Mouse (Mus musculus) CH12.LX (cell line): ENCODE results near the gene Arf4. TPM values are rescaled to one million over a fixed set of nuclear protein-coding genes. Genes with fewer than 3 reads are reported as not detected.

Experiments used
- DNase-seq: peaks from one replicate; pipeline ENCODE4 v3.0.0-alpha.2; 2013; ENCODE audit errors: extremely low read depth
- H3K27ac ChIP-seq: 2 replicates; pipeline ENCODE4 v1.5.1; 2012; ENCODE audit warnings: low read depth, mild to moderate bottlenecking, control low read depth, moderate library complexity; ENCODE audit not compliant: insufficient read depth
- H3K27me3 ChIP-seq: replicated peaks from 2 replicates; pipeline ENCODE3; 2012; ENCODE audit warnings: inconsistent platforms
- H3K36me3 ChIP-seq, 2 experiments: replicated peaks in 1 of 2; 2 replicates each; pipeline versions ENCODE3 to v1.6.1; 2012; ENCODE audit warnings: inconsistent platforms in 1 of 2, low read length in 1 of 2, mild to moderate bottlenecking in 1 of 2, mixed read lengths in 1 of 2, moderate library complexity in 1 of 2; ENCODE audit not compliant: control insufficient read depth in 1 of 2, insufficient read depth in 1 of 2
- H3K4me1 ChIP-seq, 2 experiments: 2 replicates each; pipeline ENCODE4 v1.6.1; 2012; ENCODE audit warnings: inconsistent platforms in 1 of 2, moderate library complexity in 1 of 2; ENCODE audit not compliant: insufficient read depth in 2 of 2, control insufficient read depth in 1 of 2
- H3K4me2 ChIP-seq: 2 replicates; pipeline ENCODE4 v1.6.1; 2012; ENCODE audit warnings: low read depth, mild to moderate bottlenecking, control low read depth; ENCODE audit not compliant: poor library complexity, insufficient read depth, severe bottlenecking
- H3K4me3 ChIP-seq, 3 experiments: fragments of 150-350 bp in 1 of 3; sonication (generic) in 1 of 3; replicated peaks in 1 of 3; 2 replicates each; pipeline versions ENCODE3 to v1.5.1; 2011 to 2012; ENCODE audit warnings: low read depth in 2 of 3, low read length in 2 of 3, mild to moderate bottlenecking in 2 of 3, moderate library complexity in 2 of 3, control low read depth in 1 of 3, improper control_type of control experiment in 1 of 3, inconsistent platforms in 1 of 3, mixed read lengths in 1 of 3; ENCODE audit not compliant: poor library complexity in 1 of 3
- H3K79me2 ChIP-seq: replicated peaks from 2 replicates; pipeline ENCODE4 v1.6.1; 2012; ENCODE audit warnings: mild to moderate bottlenecking, moderate library complexity; ENCODE audit not compliant: control insufficient read depth, poor library complexity, insufficient read depth, severe bottlenecking; ENCODE audit errors: extremely low read depth
- H3K9ac ChIP-seq: 2 replicates; pipeline ENCODE4 v1.6.1; 2012; ENCODE audit warnings: low read depth, mild to moderate bottlenecking, control low read depth, moderate library complexity; ENCODE audit not compliant: insufficient read depth
- H3K9me3 ChIP-seq: replicated peaks from 2 replicates; pipeline ENCODE3; 2012; ENCODE audit warnings: low read length, inconsistent platforms, mixed read lengths
- CHD1 ChIP-seq: IDR thresholded peaks from 2 replicates; pipeline ENCODE4 v1.6.1; 2012; ENCODE audit warnings: low read depth, low read length, improper control_type of control experiment, inconsistent platforms
- CHD2 ChIP-seq: IDR thresholded peaks from 2 replicates; pipeline ENCODE4 v1.6.1; 2011; ENCODE audit warnings: low read length, improper control_type of control experiment
- E2F4 ChIP-seq: IDR thresholded peaks from 2 replicates; pipeline ENCODE4 v1.6.1; 2011; ENCODE audit warnings: low read depth, low read length, improper control_type of control experiment; ENCODE audit not compliant: insufficient replicate concordance
- ELF1 ChIP-seq: IDR thresholded peaks from 2 replicates; pipeline ENCODE4 v1.6.1; 2014; ENCODE audit warnings: low read depth, mild to moderate bottlenecking, inconsistent platforms, low read length, improper control_type of control experiment
- ETS1 ChIP-seq: conservative IDR thresholded peaks from 2 replicates; pipeline ENCODE4 v1.6.1; 2012; ENCODE audit warnings: low read depth, mild to moderate bottlenecking, inconsistent platforms, low read length, improper control_type of control experiment, moderate library complexity
- GABPA ChIP-seq: IDR thresholded peaks from 2 replicates; pipeline ENCODE4 v1.6.1; 2012; ENCODE audit warnings: low read depth, low read length, improper control_type of control experiment, inconsistent platforms; ENCODE audit not compliant: insufficient replicate concordance
- IRF4 ChIP-seq: IDR thresholded peaks from 2 replicates; pipeline ENCODE4 v1.6.1; 2014; ENCODE audit warnings: low read depth, mild to moderate bottlenecking, inconsistent platforms, low read length, improper control_type of control experiment
- JUND ChIP-seq: conservative IDR thresholded peaks from 2 replicates; pipeline ENCODE4 v1.6.1; 2011; ENCODE audit warnings: low read depth, low read length, improper control_type of control experiment
- KAT2A ChIP-seq: IDR thresholded peaks from 2 replicates; pipeline ENCODE4 v1.6.1; 2012; ENCODE audit warnings: low read length, improper control_type of control experiment, inconsistent platforms; ENCODE audit not compliant: insufficient replicate concordance
- MAFK ChIP-seq: IDR thresholded peaks from 2 replicates; pipeline ENCODE4 v1.6.1; 2011; ENCODE audit warnings: low read length, improper control_type of control experiment; ENCODE audit not compliant: insufficient replicate concordance
- MEF2A ChIP-seq: IDR thresholded peaks from 2 replicates; pipeline ENCODE4 v1.6.1; 2014; ENCODE audit warnings: low read depth, mild to moderate bottlenecking, inconsistent platforms, low read length, improper control_type of control experiment, borderline replicate concordance
- MYC ChIP-seq: IDR thresholded peaks from 2 replicates; pipeline ENCODE4 v1.6.1; 2011; ENCODE audit warnings: low read depth, mild to moderate bottlenecking, improper control_type of control experiment, low read length
- POLR2A ChIP-seq: IDR thresholded peaks from 2 replicates; pipeline ENCODE4 v1.6.1; 2011; ENCODE audit warnings: low read depth, mild to moderate bottlenecking, improper control_type of control experiment, low read length
- POLR2AphosphoS2 ChIP-seq: IDR thresholded peaks from 2 replicates; pipeline ENCODE4 v1.6.1; 2011; ENCODE audit warnings: low read depth, low read length, improper control_type of control experiment
- RCOR1 ChIP-seq: conservative IDR thresholded peaks from 2 replicates; pipeline ENCODE4 v1.6.1; 2012; ENCODE audit warnings: low read depth, mild to moderate bottlenecking, inconsistent platforms, low read length, improper control_type of control experiment
- SMC3 ChIP-seq: IDR thresholded peaks from 2 replicates; pipeline ENCODE4 v1.6.1; 2011; ENCODE audit warnings: low read depth, low read length, improper control_type of control experiment
- TBP ChIP-seq: conservative IDR thresholded peaks from 2 replicates; pipeline ENCODE4 v1.6.1; 2011; ENCODE audit warnings: low read depth, low read length, improper control_type of control experiment
- USF1 ChIP-seq: IDR thresholded peaks from 2 replicates; pipeline ENCODE4 v1.6.1; 2014; ENCODE audit warnings: low read depth, mild to moderate bottlenecking, inconsistent platforms, low read length, improper control_type of control experiment
- USF2 ChIP-seq: conservative IDR thresholded peaks from 2 replicates; pipeline ENCODE4 v1.6.1; 2011; ENCODE audit warnings: low read depth, low read length, improper control_type of control experiment
- ZC3H11A ChIP-seq: IDR thresholded peaks from 2 replicates; pipeline ENCODE4 v1.6.1; 2012; ENCODE audit warnings: low read depth, mild to moderate bottlenecking, inconsistent platforms, low read length, improper control_type of control experiment
- ZMIZ1 ChIP-seq: IDR thresholded peaks from 2 replicates; pipeline ENCODE4 v1.6.1; 2012; ENCODE audit warnings: low read depth, mild to moderate bottlenecking, inconsistent platforms, low read length, improper control_type of control experiment
- dilution Hi-C: fragments of 300-500 bp; cut with MboI; formaldehyde crosslinking; loops from 2 replicates; pipeline ENCODE4 v1.14.3; 2020; ENCODE audit warnings: low sequenced_read_pairs; ENCODE audit not compliant: extremely low pct_unique_long_range_greater_than_20kb, extremely low pct_ligation_motif_present
- in situ Hi-C: fragments of 300-500 bp; cut with MboI; formaldehyde crosslinking; loops from 3 replicates; pipeline ENCODE4 v1.14.3; 2019; ENCODE audit warnings: low sequenced_read_pairs, low pct_ligation_motif_present, low pct_unique_long_range_greater_than_20kb, mixed read lengths
- polyA plus RNA-seq: library from polyadenylated mRNA; unstranded; fragments of >175 nt; gene quantifications from 2 replicates; pipeline ENCODE4 v1.2.1, GENCODE M21; 2012; ENCODE audit warnings: low read depth; ENCODE audit not compliant: insufficient read length
- total RNA-seq, 2 experiments: library from RNA; depleted of rRNA; stranded (reverse); fragments of 300-350 nt in 1 of 2; fragments of >200 nt in 1 of 2; gene quantifications; 2 replicates each; pipeline ENCODE4 v1.2.3; 2012 to 2014

Arf4 gene
- total and polyA plus RNA-seq, 3 experiments = 43.3 to 86.4 (median 66.6) TPM

GRCm38 (mm10) chr14:26662488-26662887 lies 24.6 kb downstream of the Arf4 start:
- H3K79me2 ChIP-seq = peaks cover 26% of the 10 kb centered on the region
- no peaks in the 10 kb centered on the region for H3K27me3 ChIP-seq
- peaks cover 2 to 10% of the 10 kb centered on the region in 2 experiments; a peak in 2 of 4 replicates for H3K4me1 ChIP-seq
- no peak for TF ChIP-seq USF1
- no peak for TF ChIP-seq USF2
- TF ChIP-seq ZC3H11A = no peak
- TF ChIP-seq RCOR1 = no peak
- no peak for TF ChIP-seq MEF2A
- no peak for TF ChIP-seq ELF1
- no peak for TF ChIP-seq GABPA
- TF ChIP-seq POLR2A = no peak
- no peak for TF ChIP-seq KAT2A
- TF ChIP-seq JUND = no peak
- TF ChIP-seq TBP = no peak
- no peak for TF ChIP-seq POLR2AphosphoS2
- TF ChIP-seq MYC = no peak
- TF ChIP-seq SMC3 = no peak
- TF ChIP-seq CHD1 = no peak
- no peak for TF ChIP-seq MAFK
- TF ChIP-seq CHD2 = no peak
- no peak overlapping the region for H3K9ac ChIP-seq
- H3K4me2 ChIP-seq = no peak overlapping the region
- in situ Hi-C loops = no loop called here
- dilution Hi-C loops = no loop called here
- no peak overlapping the region for H3K4me3 ChIP-seq
- peaks cover 18 to 71% of the 10 kb centered on the region in 2 experiments for H3K36me3 ChIP-seq
- no peak overlapping the region for H3K27ac ChIP-seq
- DNase-seq = no peak
- H3K9me3 ChIP-seq = no peaks in the 10 kb centered on the region

- in situ Hi-C loops = no loop called here
- no peak overlapping the region for H3K27ac ChIP-seq
- H3K79me2 ChIP-seq = peaks cover 40% of the 10 kb centered on the region
- dilution Hi-C loops = no loop called here
- H3K4me1 ChIP-seq = peaks cover 2 to 10% of the 10 kb centered on the region in 2 experiments; a peak in 2 of 4 replicates
- H3K9ac ChIP-seq = no peak overlapping the region
- no peak for TF ChIP-seq E2F4
- no peak for TF ChIP-seq IRF4
- no peak for TF ChIP-seq ELF1
- TF ChIP-seq GABPA = no peak
- TF ChIP-seq ZMIZ1 = no peak
- TF ChIP-seq RCOR1 = no peak
- no peak for TF ChIP-seq MYC
- TF ChIP-seq ETS1 = no peak
- H3K4me2 ChIP-seq = no peak overlapping the region
- H3K27me3 ChIP-seq = no peaks in the 10 kb centered on the region
- peaks cover 13 to 59% of the 10 kb centered on the region in 2 experiments for H3K36me3 ChIP-seq
- H3K4me3 ChIP-seq = no peak overlapping the region
- DNase-seq = no peak
- H3K9me3 ChIP-seq = no peaks in the 10 kb centered on the region
Observed at GRCm38 (mm10) chr14:26663851-26664250, 26.0 kb downstream of the Arf4 start.
